Mouse (Mus musculus): ENCODE data around the gene 1700080O16Rik.

1700080O16Rik gene

GRCm38 (mm10) chrX:51972672-51973071 lies at the start of gene 1700080O16Rik:
Gene 1700080O16Rik, minus strand, starts transcription at chrX:51972772.
- DNase-seq, result no peak

GRCm38 (mm10) chrX:52017660-52018059 lies 45.1 kb upstream of the 1700080O16Rik start:
- no peak for DNase-seq

DNA sequence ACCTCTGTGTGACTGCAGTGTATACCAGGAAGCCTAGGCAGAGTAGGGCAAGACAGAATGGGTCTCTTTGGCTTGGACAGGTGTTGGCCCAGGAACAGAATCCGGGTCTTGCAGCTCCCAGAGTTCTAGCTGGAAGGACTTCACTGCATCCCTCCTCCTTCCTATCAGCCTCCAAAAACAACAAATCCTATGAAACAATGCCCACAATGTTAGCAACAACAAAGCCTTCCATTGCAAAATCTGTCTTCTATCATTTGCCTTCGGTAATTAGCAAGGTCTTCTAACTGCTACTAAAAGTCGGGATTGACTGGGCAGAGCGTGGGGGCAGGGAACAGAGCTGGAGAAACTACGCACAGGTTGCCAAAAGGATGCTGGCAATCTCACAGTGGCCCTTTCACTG lies 27.5 kb upstream of the 1700080O16Rik start:
- DNase-seq, result no peak

GRCm38 (mm10) chrX:51999426-51999825 lies 26.9 kb upstream of the 1700080O16Rik start:
- DNase-seq, result no peak

DNA sequence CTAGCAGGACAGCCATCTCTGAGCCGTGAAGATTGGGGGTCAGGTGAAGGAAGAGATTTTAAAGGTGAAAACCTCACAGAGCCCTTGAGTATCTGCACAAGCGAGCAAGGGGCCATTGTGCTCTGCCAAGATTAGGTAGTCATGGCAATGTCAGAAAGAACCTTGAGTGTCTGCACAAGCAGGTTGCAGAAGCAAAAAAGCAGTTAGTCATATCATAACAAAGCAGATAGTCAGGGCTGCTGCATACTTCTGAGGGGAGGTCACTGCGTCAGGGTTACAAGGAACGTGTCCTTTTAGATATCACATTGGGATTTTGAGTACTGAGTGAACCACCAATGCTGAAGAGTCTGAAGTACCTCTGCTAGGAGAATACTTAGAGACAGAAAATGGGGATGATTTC lies 3.8 kb upstream of the 1700080O16Rik start:
- DNase-seq, result no peak

- DNase-seq, result no peak
Observed at GRCm38 (mm10) chrX:51974618-51975017, 2.0 kb upstream of the 1700080O16Rik start.

DNA sequence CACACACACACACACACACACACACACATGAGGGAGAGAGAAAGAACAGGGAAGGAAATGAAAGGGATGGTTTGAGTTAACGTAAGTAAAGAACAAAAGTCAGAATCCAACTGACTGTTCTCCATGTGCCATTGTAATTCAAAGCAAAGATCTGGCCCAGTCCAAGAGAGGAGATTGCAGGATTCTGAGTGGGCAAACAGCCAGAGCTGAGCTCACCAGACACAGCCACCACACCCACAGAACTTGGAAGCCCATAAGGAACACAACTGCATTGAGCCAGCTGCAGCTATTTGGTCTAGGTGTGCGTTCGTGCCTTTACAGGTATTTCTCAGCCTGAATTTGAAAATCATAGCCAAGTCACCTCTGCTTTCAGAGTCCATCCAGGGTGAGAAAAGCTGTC lies 24.5 kb downstream of the 1700080O16Rik start:
- DNase-seq, result no peak

- no peak for DNase-seq
Observed at GRCm38 (mm10) chrX:51938076-51938475, 34.5 kb downstream of the 1700080O16Rik start.

GRCm38 (mm10) chrX:51919091-51919490 lies 53.5 kb downstream of the 1700080O16Rik start:
- no peak for DNase-seq

Data from cerebellum, adult 11 months (tissue).